Mouse (Mus musculus) MEL (cell line): ENCODE results near the gene Morn1.

Experiments used
- CHD2 ChIP-seq: IDR thresholded peaks from 2 replicates; pipeline ENCODE4 v1.6.1; 2011; ENCODE audit warnings: low read length, improper control_type of control experiment
- CTCF ChIP-seq, 3 experiments: IDR thresholded peaks in 2 of 3; conservative IDR thresholded peaks in 1 of 3; 2 replicates each; pipeline ENCODE4 v1.5.1; 2011 to 2012; ENCODE audit warnings: low read length in 3 of 3, low read depth in 2 of 3, mild to moderate bottlenecking in 2 of 3, improper control_type of control experiment in 1 of 3, inconsistent platforms in 1 of 3, mixed read lengths in 1 of 3, moderate library complexity in 1 of 3; ENCODE audit not compliant: control insufficient read depth in 1 of 3, insufficient read depth in 1 of 3, poor library complexity in 1 of 3, severe bottlenecking in 1 of 3
- EP300 ChIP-seq, 2 experiments: IDR thresholded peaks; 2 replicates each; pipeline ENCODE4 v1.6.1; 2011; ENCODE audit warnings: improper control_type of control experiment in 2 of 2, low read length in 2 of 2, low read depth in 1 of 2, mild to moderate bottlenecking in 1 of 2
- HCFC1 ChIP-seq: IDR thresholded peaks from 2 replicates; pipeline ENCODE4 v1.6.1; 2012; ENCODE audit warnings: low read depth, mild to moderate bottlenecking, inconsistent platforms, low read length, improper control_type of control experiment, moderate library complexity
- JUND ChIP-seq: IDR thresholded peaks from 2 replicates; pipeline ENCODE4 v1.6.1; 2011; ENCODE audit warnings: low read depth, mild to moderate bottlenecking, improper control_type of control experiment, low read length
- KAT2A ChIP-seq: conservative IDR thresholded peaks from 2 replicates; pipeline ENCODE4 v1.6.1; 2012; ENCODE audit warnings: low read depth, low read length, improper control_type of control experiment, inconsistent platforms
- MEF2A ChIP-seq: IDR thresholded peaks from 2 replicates; pipeline ENCODE4 v1.6.1; 2014; ENCODE audit warnings: low read depth, mild to moderate bottlenecking, inconsistent platforms, low read length, improper control_type of control experiment; ENCODE audit not compliant: poor library complexity, insufficient replicate concordance, severe bottlenecking; ENCODE audit errors: extremely low read depth
- POLR2A ChIP-seq, 2 experiments: IDR thresholded peaks; 2 replicates each; pipeline ENCODE4 v1.6.1; 2011 to 2012; ENCODE audit warnings: low read length in 2 of 2, mild to moderate bottlenecking in 2 of 2, control low read depth in 1 of 2, improper control_type of control experiment in 1 of 2, low read depth in 1 of 2, moderate library complexity in 1 of 2; ENCODE audit not compliant: control insufficient read depth in 1 of 2, insufficient read depth in 1 of 2, poor library complexity in 1 of 2
- SIN3A ChIP-seq: IDR thresholded peaks from 2 replicates; pipeline ENCODE4 v1.6.1; 2012; ENCODE audit warnings: low read length, improper control_type of control experiment, inconsistent platforms
- TCF12 ChIP-seq: IDR thresholded peaks from 2 replicates; pipeline ENCODE4 v1.6.1; 2014; ENCODE audit warnings: low read depth, mild to moderate bottlenecking, inconsistent platforms, low read length, improper control_type of control experiment, moderate library complexity
- ZC3H11A ChIP-seq: IDR thresholded peaks from 2 replicates; pipeline ENCODE4 v1.6.1; 2012; ENCODE audit warnings: low read depth, mild to moderate bottlenecking, inconsistent platforms, low read length, improper control_type of control experiment

- TF ChIP-seq CTCF (IDR thresholded peaks at IDR 0.05 in 2 of 3, conservative IDR thresholded peaks at IDR 0.05 in 1 of 3; ENCODE audit: control insufficient read depth in 1 of 3, insufficient read depth in 1 of 3, low read depth in 2 of 3, low read length in 3 of 3, poor library complexity in 1 of 3, severe bottlenecking in 1 of 3) (no peak), POLR2A (IDR thresholded peaks at IDR 0.05; ENCODE audit: control insufficient read depth in 1 of 2, insufficient read depth in 1 of 2, low read depth in 1 of 2, low read length in 2 of 2, poor library complexity in 1 of 2) (no peak), SIN3A (no peak), MEF2A (no peak), HCFC1 (no peak), EP300 (IDR thresholded peaks at IDR 0.05; ENCODE audit: low read depth in 1 of 2, low read length in 2 of 2) (peak in 1 of 2 experiments; percentile 60; a peak in 3 of 4 replicates), CHD2 (no peak), JUND (no peak), TCF12 (peak; percentile 67), KAT2A (no peak), ZC3H11A (no peak)
These were observed 38.9 kb downstream of the Morn1 start for GRCm38 (mm10) chr4:155125310-155125709.
